Mouse (Mus musculus): Measurements from ENCODE around the gene Tiprl. TPM values are rescaled to one million over a fixed set of nuclear protein-coding genes. Genes with fewer than 3 reads are reported as not detected.
A peak's percentile ranks its signal among the peaks of the same experiment; 100 is the strongest.

Tiprl gene
- polyA plus RNA-seq, 1 experiment = 19.2 TPM

DNA sequence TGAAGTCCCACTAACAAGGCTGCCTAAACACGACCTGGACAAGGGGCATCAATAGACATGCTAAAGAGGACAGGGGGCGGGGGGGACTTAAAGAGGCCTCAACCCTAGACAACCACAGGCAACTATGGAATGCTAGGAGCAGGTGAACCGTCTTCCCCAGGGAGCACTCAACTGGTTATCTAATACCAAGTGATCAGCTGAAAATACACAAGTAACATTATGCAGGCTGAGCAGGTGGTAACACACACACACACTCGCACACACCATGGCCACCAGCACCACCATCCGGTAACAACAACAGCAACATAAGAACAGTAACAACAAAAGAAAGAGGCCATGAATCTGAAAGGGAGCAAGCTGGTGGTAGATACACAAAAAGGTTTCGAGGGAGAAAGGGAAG, 46.7 kb downstream of the Tiprl start:
- no peak overlapping the region for H3K27ac ChIP-seq (ENCODE audit: insufficient read depth, low read depth, low read length)
- 79% methylated on average over 6 of the region's 6 CpGs for WGBS
- TF ChIP-seq CTCF (IDR thresholded peaks at IDR 0.05; ENCODE audit: extremely low read depth, insufficient read length, insufficient replicate concordance, low read depth, low read length) (no peak), POLR2A (IDR thresholded peaks at IDR 0.05; ENCODE audit: low read depth, low read length) (no peak)
- H3K27me3 ChIP-seq (ENCODE audit: control insufficient read depth, insufficient read depth, low read length) = no peaks in the 10 kb centered on the region
- peaks cover 28% of the 10 kb centered on the region for H3K4me1 ChIP-seq (ENCODE audit: control insufficient read depth, insufficient read depth, insufficient read length, low read length)
- H3K4me3 ChIP-seq (ENCODE audit: low read depth, low read length) = no peak overlapping the region
- H3K36me3 ChIP-seq (ENCODE audit: control insufficient read depth, insufficient read depth, low read length) = peaks cover 21% of the 10 kb centered on the region

DNA sequence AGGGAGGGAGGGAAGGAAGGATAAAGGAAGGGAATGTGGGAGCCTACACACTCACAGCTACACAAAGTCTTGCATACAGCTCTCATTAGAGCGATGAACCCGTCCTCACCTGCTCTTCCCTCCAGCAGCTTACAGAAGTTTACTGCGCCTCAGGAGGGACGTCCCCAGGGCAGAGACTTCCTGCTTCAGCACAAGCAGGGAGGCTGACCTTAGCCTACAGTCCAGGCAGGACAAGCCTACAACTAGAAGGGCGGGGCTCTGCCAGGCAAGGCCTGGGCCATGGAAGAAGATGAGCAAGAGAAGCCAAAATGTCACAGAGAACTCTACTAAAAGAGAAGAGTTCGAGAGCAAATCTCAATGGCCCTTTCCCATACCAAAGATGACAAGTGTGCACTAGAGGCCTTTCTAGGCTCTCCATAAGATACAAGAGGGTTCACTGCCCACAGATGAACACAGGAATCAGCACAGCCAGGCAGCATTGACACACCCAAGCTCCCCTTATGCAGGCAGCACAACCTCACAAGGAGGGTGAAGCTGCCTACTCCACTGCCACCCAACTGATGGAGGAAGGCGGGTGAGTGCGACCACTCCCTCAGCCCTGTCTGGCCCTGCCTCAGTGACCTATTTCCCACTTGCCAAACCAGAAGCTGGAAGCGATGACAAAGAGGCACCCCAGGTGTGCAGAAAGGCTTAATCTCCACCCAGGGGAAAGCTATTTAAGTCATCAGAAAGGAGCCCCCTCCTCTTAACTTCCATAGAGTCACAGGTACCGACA, 47.8 kb downstream of the Tiprl start:
- no peak for TF ChIP-seq CTCF (IDR thresholded peaks at IDR 0.05; ENCODE audit: extremely low read depth, insufficient read length, insufficient replicate concordance, low read depth, low read length)
- TF ChIP-seq POLR2A (IDR thresholded peaks at IDR 0.05; ENCODE audit: low read depth, low read length) = no peak
- Histone ChIP-seq H3K36me3 (ENCODE audit: control insufficient read depth, insufficient read depth, low read length) (peaks cover 26% of the 10 kb centered on the region), H3K4me1 (ENCODE audit: control insufficient read depth, insufficient read depth, insufficient read length, low read length) (peaks cover 26% of the 10 kb centered on the region), H3K27ac (ENCODE audit: insufficient read depth, low read depth, low read length) (peak overlapping the region; percentile 48), H3K4me3 (ENCODE audit: low read depth, low read length) (no peak overlapping the region), H3K27me3 (ENCODE audit: control insufficient read depth, insufficient read depth, low read length) (no peaks in the 10 kb centered on the region)
- WGBS = 34% methylated on average over 10 of the region's 10 CpGs

DNA sequence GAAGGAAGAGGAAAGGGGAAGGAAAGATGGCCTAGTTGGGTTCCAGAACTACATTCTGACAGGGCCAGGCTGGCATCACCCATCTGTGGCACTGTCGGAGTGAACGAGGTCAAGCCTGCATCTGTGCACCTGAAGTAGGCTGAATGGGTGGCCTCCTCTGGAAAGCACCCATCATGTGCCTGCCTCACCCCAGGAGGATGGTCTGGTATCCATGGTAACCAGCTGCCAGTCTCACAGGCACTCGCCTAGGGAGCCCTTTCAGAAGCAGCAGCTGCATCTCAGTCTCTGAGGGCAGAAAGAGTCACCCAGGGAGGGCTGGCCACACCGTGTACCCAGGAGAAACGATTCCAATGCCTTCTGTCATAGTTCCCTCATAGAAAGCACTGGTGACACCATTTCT, 49.4 kb downstream of the Tiprl start:
- Histone ChIP-seq H3K36me3 (ENCODE audit: control insufficient read depth, insufficient read depth, low read length) (peaks cover 40% of the 10 kb centered on the region), H3K27ac (ENCODE audit: insufficient read depth, low read depth, low read length) (no peak overlapping the region), H3K4me1 (ENCODE audit: control insufficient read depth, insufficient read depth, insufficient read length, low read length) (peaks cover 24% of the 10 kb centered on the region), H3K27me3 (ENCODE audit: control insufficient read depth, insufficient read depth, low read length) (no peaks in the 10 kb centered on the region), H3K4me3 (ENCODE audit: low read depth, low read length) (no peak overlapping the region)
- WGBS = 78% methylated on average over 5 of the region's 5 CpGs
- TF ChIP-seq CTCF (IDR thresholded peaks at IDR 0.05; ENCODE audit: extremely low read depth, insufficient read length, insufficient replicate concordance, low read depth, low read length) (no peak), POLR2A (IDR thresholded peaks at IDR 0.05; ENCODE audit: low read depth, low read length) (no peak)

DNA sequence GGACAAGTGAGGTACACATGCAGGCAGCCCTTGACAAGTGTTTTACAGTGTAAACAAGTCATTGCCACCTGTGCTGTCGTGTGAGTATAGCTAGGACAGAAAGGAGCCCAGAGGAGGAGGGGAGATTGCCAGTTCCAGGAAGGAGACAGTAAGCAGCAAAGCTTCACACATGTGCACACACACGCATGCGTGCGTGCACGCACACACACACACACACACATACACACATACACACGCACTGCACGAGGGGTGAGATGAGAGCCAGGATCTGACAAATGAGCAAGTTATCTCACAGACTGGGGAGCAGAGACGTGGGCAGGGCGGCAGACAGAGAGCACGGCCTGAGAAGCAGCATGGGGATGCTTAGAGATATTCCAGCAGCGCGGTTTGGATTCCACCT, 50.3 kb downstream of the Tiprl start:
- Histone ChIP-seq H3K27me3 (ENCODE audit: control insufficient read depth, insufficient read depth, low read length) (no peaks in the 10 kb centered on the region), H3K27ac (ENCODE audit: insufficient read depth, low read depth, low read length) (no peak overlapping the region), H3K36me3 (ENCODE audit: control insufficient read depth, insufficient read depth, low read length) (peaks cover 46% of the 10 kb centered on the region), H3K4me3 (ENCODE audit: low read depth, low read length) (no peak overlapping the region), H3K4me1 (ENCODE audit: control insufficient read depth, insufficient read depth, insufficient read length, low read length) (peaks cover 24% of the 10 kb centered on the region)
- TF ChIP-seq POLR2A (IDR thresholded peaks at IDR 0.05; ENCODE audit: low read depth, low read length) (no peak), CTCF (IDR thresholded peaks at IDR 0.05; ENCODE audit: extremely low read depth, insufficient read length, insufficient replicate concordance, low read depth, low read length) (no peak)
- WGBS = 91% methylated on average over 12 of the region's 12 CpGs

DNA sequence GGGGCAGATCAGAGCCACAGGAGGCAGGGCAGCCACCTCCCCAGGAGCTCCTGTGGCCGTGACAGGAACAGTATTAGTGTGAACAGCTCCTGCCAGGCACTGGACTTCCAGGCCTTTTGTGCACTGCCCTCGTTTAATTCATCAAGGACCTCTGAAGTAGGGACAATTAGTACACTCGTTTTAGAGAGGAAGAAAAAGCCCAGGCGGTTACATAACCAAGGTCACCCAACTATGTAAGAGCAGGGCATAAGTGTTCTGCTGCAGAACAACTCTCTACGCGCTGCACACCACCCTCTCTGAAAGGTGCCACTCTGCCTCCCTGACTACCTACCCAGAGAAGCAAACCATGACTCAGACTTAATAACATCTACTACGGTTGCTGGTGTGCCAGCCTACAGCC, 51.7 kb downstream of the Tiprl start:
- no peak for TF ChIP-seq CTCF (IDR thresholded peaks at IDR 0.05; ENCODE audit: extremely low read depth, insufficient read length, insufficient replicate concordance, low read depth, low read length)
- TF ChIP-seq POLR2A (IDR thresholded peaks at IDR 0.05; ENCODE audit: low read depth, low read length) = no peak
- Histone ChIP-seq H3K4me1 (ENCODE audit: control insufficient read depth, insufficient read depth, insufficient read length, low read length) (peaks cover 18% of the 10 kb centered on the region), H3K4me3 (ENCODE audit: low read depth, low read length) (no peak overlapping the region), H3K36me3 (ENCODE audit: control insufficient read depth, insufficient read depth, low read length) (peaks cover 51% of the 10 kb centered on the region), H3K27ac (ENCODE audit: insufficient read depth, low read depth, low read length) (no peak overlapping the region), H3K27me3 (ENCODE audit: control insufficient read depth, insufficient read depth, low read length) (no peaks in the 10 kb centered on the region)
- WGBS = 78% methylated on average over 7 of the region's 7 CpGs

DNA sequence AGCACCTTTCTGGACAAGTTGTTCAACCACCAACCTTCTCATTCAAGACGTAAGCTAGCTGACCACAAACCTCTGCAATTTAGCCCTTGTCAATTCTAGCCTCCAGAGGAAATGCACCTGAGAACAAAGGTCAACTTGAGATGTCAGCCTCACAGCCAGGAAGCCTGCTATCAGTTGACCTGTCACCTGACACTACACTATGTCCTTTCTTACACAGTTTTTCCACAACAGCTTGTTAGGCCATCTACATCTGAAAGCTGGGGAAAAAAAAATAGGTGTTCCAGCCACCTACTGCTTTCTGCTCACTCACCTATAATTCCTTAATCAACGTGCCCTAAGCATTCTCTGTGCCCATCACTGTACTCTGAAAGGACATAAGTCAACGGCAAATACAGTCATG, 52.6 kb downstream of the Tiprl start:
- Histone ChIP-seq H3K4me1 (ENCODE audit: control insufficient read depth, insufficient read depth, insufficient read length, low read length) (peaks cover 10% of the 10 kb centered on the region), H3K27me3 (ENCODE audit: control insufficient read depth, insufficient read depth, low read length) (no peaks in the 10 kb centered on the region), H3K4me3 (ENCODE audit: low read depth, low read length) (no peak overlapping the region), H3K36me3 (ENCODE audit: control insufficient read depth, insufficient read depth, low read length) (peaks cover 57% of the 10 kb centered on the region), H3K27ac (ENCODE audit: insufficient read depth, low read depth, low read length) (no peak overlapping the region)
- TF ChIP-seq CTCF (IDR thresholded peaks at IDR 0.05; ENCODE audit: extremely low read depth, insufficient read length, insufficient replicate concordance, low read depth, low read length) = no peak
- no peak for TF ChIP-seq POLR2A (IDR thresholded peaks at IDR 0.05; ENCODE audit: low read depth, low read length)
- 76% methylated on average over 3 of the region's 3 CpGs for WGBS

DNA sequence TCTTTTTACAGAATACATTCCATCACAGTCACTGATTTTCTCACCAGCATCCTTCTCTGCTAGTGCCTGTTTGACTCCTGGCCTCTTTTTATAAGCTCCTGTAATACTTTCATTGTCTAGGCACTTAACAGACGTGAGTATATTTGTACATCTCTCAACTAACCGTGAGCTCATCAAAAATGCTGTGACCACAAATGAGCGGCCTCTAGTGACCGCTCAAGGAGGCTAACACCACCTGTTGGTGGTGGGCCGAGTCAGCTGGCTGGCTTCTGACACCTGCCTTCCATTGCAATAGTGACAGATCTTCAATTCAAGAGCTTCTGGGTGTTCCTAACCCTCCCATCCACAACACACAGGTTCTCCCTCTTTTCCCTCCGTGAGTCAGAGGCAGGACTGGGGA, 53.4 kb downstream of the Tiprl start:
- no peak overlapping the region for H3K4me3 ChIP-seq (ENCODE audit: low read depth, low read length)

More for the DNA sequence above, 53.4 kb downstream of the Tiprl start:
- Histone ChIP-seq H3K4me1 (ENCODE audit: control insufficient read depth, insufficient read depth, insufficient read length, low read length) (peaks cover 4% of the 10 kb centered on the region; the same call in 1 of the 2 replicates), H3K27me3 (ENCODE audit: control insufficient read depth, insufficient read depth, low read length) (no peaks in the 10 kb centered on the region), H3K36me3 (ENCODE audit: control insufficient read depth, insufficient read depth, low read length) (peaks cover 62% of the 10 kb centered on the region), H3K27ac (ENCODE audit: insufficient read depth, low read depth, low read length) (no peak overlapping the region)
- 81% methylated on average over 6 of the region's 6 CpGs for WGBS
- TF ChIP-seq POLR2A (IDR thresholded peaks at IDR 0.05; ENCODE audit: low read depth, low read length) (no peak), CTCF (IDR thresholded peaks at IDR 0.05; ENCODE audit: extremely low read depth, insufficient read length, insufficient replicate concordance, low read depth, low read length) (no peak)
